Mouse (Mus musculus) inflammation-experienced regulatory T-cells, adult 16 weeks (primary cell): Measurements from ENCODE around the gene Mbnl3. TPM values are rescaled to one million over a fixed set of nuclear protein-coding genes. Genes with fewer than 3 reads are reported as not detected.

Experiments used
- polyA plus RNA-seq: library from polyadenylated mRNA; unstranded; fragments of 100-300 nt; shearing (Covaris generic); gene quantifications from one replicate; pipeline ENCODE4 v1.2.1, GENCODE M21; 2017

The Mbnl3 gene
- 19.0 TPM for polyA plus RNA-seq

DNA sequence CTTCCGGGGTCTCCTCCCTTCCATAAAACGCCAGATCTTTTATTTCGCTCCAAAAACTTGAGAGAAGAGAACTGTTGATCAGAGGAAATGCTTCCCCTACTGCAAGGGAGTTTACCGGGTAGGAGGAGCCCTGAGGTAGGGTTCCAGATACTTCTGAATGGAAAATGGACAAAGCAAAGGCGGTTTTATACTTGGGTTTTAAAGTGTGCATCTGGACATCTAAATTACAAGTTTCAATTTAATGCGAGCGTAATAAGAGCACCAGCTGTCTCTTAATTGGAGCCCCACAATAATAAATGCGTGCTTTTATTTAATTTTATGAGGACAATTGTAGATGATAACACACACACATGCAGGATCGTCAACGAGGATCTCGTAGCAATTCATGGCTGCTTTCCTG, at the start of gene Mbnl3:
Gene Mbnl3, minus strand, starts transcription at position 101 of the 400 bp plus-strand sequence.

Other genes starting within 250 kb of the Mbnl3 start
- 20.6 TPM for gene Rap2c, start 188.5 kb downstream of the Mbnl3 start, polyA plus RNA-seq